Comparison of ENCODE assay signal across 8 mouse cellular contexts in genomic region chr4:119733942-119734341, GRCm38 (mm10). TPM values are rescaled to one million over a fixed set of nuclear protein-coding genes. Genes with fewer than 3 reads are reported as not detected.
DNase-seq lines count a peak whose midpoint lies in the region; ATAC-seq and TF ChIP-seq lines count a peak whose summit lies in the region.

No protein-coding gene starts in this region.

- no peak for ATAC-seq in erythroblast, adult 5-6 weeks (replicated peaks; ENCODE audit: low FRiP score, poor library complexity, severe bottlenecking)
- peak; percentile 44; the same call in 1 of the 2 replicates for ATAC-seq in embryonic facial prominence, embryonic 11.5 days (replicated peaks; ENCODE audit: insufficient number of reproducible peaks, low FRiP score, low TSS enrichment, low read depth)
- ATAC-seq in liver, embryonic 13.5 days (ENCODE audit: low read depth): 0 out of 2 replicates have a peak, but pooled peaks have one; percentile 2

- peak overlapping the region; percentile 27 for H3K9ac ChIP-seq in CH12.LX (ENCODE audit: insufficient read depth, low read depth)
- H3K9ac ChIP-seq in embryonic facial prominence, embryonic 11.5 days (replicated peaks; ENCODE audit: low read length): peak overlapping the region; percentile 54
- peak overlapping the region; percentile 62 for H3K9ac ChIP-seq in liver, embryonic 13.5 days

- no peaks in the 10 kb centered on the region for H3K79me2 ChIP-seq in CH12.LX (replicated peaks; ENCODE audit: control insufficient read depth, extremely low read depth, insufficient read depth, poor library complexity, severe bottlenecking)

- no peak for TF ChIP-seq EP300 in CH12.LX (IDR thresholded peaks at IDR 0.05; ENCODE audit: low read length)

- no peak for TF ChIP-seq POLR2A in CH12.LX (IDR thresholded peaks at IDR 0.05; ENCODE audit: low read depth, low read length)
- no peak for TF ChIP-seq POLR2A in small intestine, adult 2 months (IDR thresholded peaks at IDR 0.05; ENCODE audit: low read depth, low read length)

- no peak for DNase-seq in CH12.LX (ENCODE audit: extremely low read depth)
- DNase-seq in embryonic facial prominence, embryonic 11.5 days (ENCODE audit: low spot score): no peak
- DNase-seq in heart, postnatal 25 days (ENCODE audit: low spot score): peak; percentile 9
- DNase-seq in liver, embryonic 13.5 days: no peak
- DNase-seq in right cerebral cortex, postnatal 14 days: no peak

- in situ Hi-C loops in CH12.LX (cut with MboI; ENCODE audit: low pct_ligation_motif_present, low pct_unique_long_range_greater_than_20kb, low sequenced_read_pairs): no loop called here

- H3K4me3 ChIP-seq in erythroblast, embryonic 14.5 days (replicated peaks): peak overlapping the region; percentile 60
- H3K4me3 ChIP-seq in CH12.LX (replicated peaks in 1 of 3; ENCODE audit: low read depth in 2 of 3, low read length in 2 of 3, poor library complexity in 1 of 3): peak overlapping the region; percentile 73 to 89 (median 88)
- H3K4me3 ChIP-seq in embryonic facial prominence, embryonic 11.5 days (ENCODE audit: low read depth, low read length): peak overlapping the region; percentile 73
- H3K4me3 ChIP-seq in liver, embryonic 13.5 days (replicated peaks): peak overlapping the region; percentile 66
- H3K4me3 ChIP-seq in small intestine, adult 2 months (ENCODE audit: low read depth, low read length): peak overlapping the region; percentile 79

- H3K4me1 ChIP-seq in erythroblast, embryonic 14.5 days (ENCODE audit: control insufficient read depth): peaks cover 11% of the 10 kb centered on the region
- H3K4me1 ChIP-seq in CH12.LX (ENCODE audit: control insufficient read depth in 1 of 2, insufficient read depth in 2 of 2): peaks cover 10 to 48% of the 10 kb centered on the region in 2 experiments
- no peaks in the 10 kb centered on the region; the same call in 1 of the 2 replicates for H3K4me1 ChIP-seq in embryonic facial prominence, embryonic 11.5 days (ENCODE audit: control insufficient read depth, insufficient read depth, low read length)
- peaks cover 20% of the 10 kb centered on the region for H3K4me1 ChIP-seq in liver, embryonic 13.5 days (replicated peaks)
- no peaks in the 10 kb centered on the region; the same call in none of the 2 replicates for H3K4me1 ChIP-seq in small intestine, adult 2 months (ENCODE audit: control insufficient read depth, insufficient read depth, insufficient read length, low read length)

- under 1% methylated on average over 43 of the region's 44 CpGs for WGBS in embryonic facial prominence, embryonic 11.5 days
- WGBS in liver, embryonic 13.5 days (ENCODE audit: insufficient replicate concordance): 2% methylated on average over 44 of the region's 44 CpGs
- WGBS in small intestine, adult 2 months: 2% methylated on average over 43 of the region's 44 CpGs

- peaks cover 34% of the 10 kb centered on the region for H3K27me3 ChIP-seq in erythroblast, embryonic 14.5 days (ENCODE audit: control insufficient read depth)
- H3K27me3 ChIP-seq in CH12.LX (replicated peaks): no peaks in the 10 kb centered on the region
- H3K27me3 ChIP-seq in embryonic facial prominence, embryonic 11.5 days (ENCODE audit: control insufficient read depth, insufficient read depth, low read length): peaks cover 4% of the 10 kb centered on the region
- H3K27me3 ChIP-seq in liver, embryonic 13.5 days: peaks cover 40% of the 10 kb centered on the region
- peaks cover 8% of the 10 kb centered on the region for H3K27me3 ChIP-seq in small intestine, adult 2 months (ENCODE audit: control insufficient read depth, insufficient read depth, low read length)

- TF ChIP-seq RAD21 in CH12.LX (IDR thresholded peaks at IDR 0.05; ENCODE audit: low read depth, low read length): no peak

- intact Hi-C loops in heart, postnatal 25 days (cut with DNase I): no loop called here

- dilution Hi-C loops in CH12.LX (cut with MboI; ENCODE audit: extremely low pct_ligation_motif_present, extremely low pct_unique_long_range_greater_than_20kb, low sequenced_read_pairs): no loop called here

- H3K4me2 ChIP-seq in CH12.LX (ENCODE audit: insufficient read depth, low read depth, poor library complexity, severe bottlenecking): peak overlapping the region; percentile 83
- H3K4me2 ChIP-seq in embryonic facial prominence, embryonic 11.5 days (ENCODE audit: low read depth, low read length): peak overlapping the region; percentile 100
- H3K4me2 ChIP-seq in liver, embryonic 13.5 days: peak overlapping the region; percentile 86

- H3K9me3 ChIP-seq in erythroblast, embryonic 14.5 days (ENCODE audit: control insufficient read depth, low read length): peaks cover 3% of the 10 kb centered on the region; the same call in 1 of the 2 replicates
- no peaks in the 10 kb centered on the region for H3K9me3 ChIP-seq in CH12.LX (replicated peaks; ENCODE audit: low read length)
- no peaks in the 10 kb centered on the region for H3K9me3 ChIP-seq in embryonic facial prominence, embryonic 11.5 days (replicated peaks; ENCODE audit: control insufficient read depth, low read length)
- no peaks in the 10 kb centered on the region for H3K9me3 ChIP-seq in liver, embryonic 13.5 days (replicated peaks)

- no peak for TF ChIP-seq CTCF in CH12.LX (conservative IDR thresholded peaks at IDR 0.05 in 1 of 2, IDR thresholded peaks at IDR 0.05 in 1 of 2; ENCODE audit: low read depth in 2 of 2, low read length in 2 of 2)
- no peak for TF ChIP-seq CTCF in small intestine, adult 2 months (IDR thresholded peaks at IDR 0.05; ENCODE audit: extremely low read depth, insufficient read length, insufficient replicate concordance, low read depth, low read length)

- H3K27ac ChIP-seq in CH12.LX (ENCODE audit: insufficient read depth, low read depth): no peak overlapping the region
- no peak overlapping the region for H3K27ac ChIP-seq in embryonic facial prominence, embryonic 11.5 days (replicated peaks; ENCODE audit: low read depth, low read length)
- no peak overlapping the region for H3K27ac ChIP-seq in liver, embryonic 13.5 days
- no peak overlapping the region for H3K27ac ChIP-seq in small intestine, adult 2 months (ENCODE audit: insufficient read depth, low read depth, low read length)

- H3K36me3 ChIP-seq in erythroblast, embryonic 14.5 days (ENCODE audit: control insufficient read depth): no peaks in the 10 kb centered on the region
- peaks cover 0 to 4% of the 10 kb centered on the region in 2 experiments for H3K36me3 ChIP-seq in CH12.LX (replicated peaks in 1 of 2; ENCODE audit: control insufficient read depth in 1 of 2, insufficient read depth in 1 of 2, low read length in 1 of 2)
- no peaks in the 10 kb centered on the region for H3K36me3 ChIP-seq in embryonic facial prominence, embryonic 11.5 days (replicated peaks; ENCODE audit: control insufficient read depth, insufficient read depth, low read depth, low read length)
- H3K36me3 ChIP-seq in liver, embryonic 13.5 days: no peaks in the 10 kb centered on the region
- no peaks in the 10 kb centered on the region for H3K36me3 ChIP-seq in small intestine, adult 2 months (ENCODE audit: control insufficient read depth, insufficient read depth, low read length)

TF ChIP-seq in CH12.LX, 34 proteins besides CTCF, POLR2A, EP300 and RAD21:
- TF ChIP-seq MAFK (IDR thresholded peaks at IDR 0.05; ENCODE audit: insufficient replicate concordance, low read length): no peak
- no peak for TF ChIP-seq HCFC1 (IDR thresholded peaks at IDR 0.05; ENCODE audit: low read depth, low read length)
- TF ChIP-seq CHD1 (IDR thresholded peaks at IDR 0.05; ENCODE audit: low read depth, low read length): no peak
- TF ChIP-seq NRF1 (IDR thresholded peaks at IDR 0.05; ENCODE audit: low read depth, low read length): no peak
- no peak for TF ChIP-seq RCOR1 (conservative IDR thresholded peaks at IDR 0.05; ENCODE audit: low read depth, low read length)
- TF ChIP-seq MYC (IDR thresholded peaks at IDR 0.05; ENCODE audit: low read depth, low read length): no peak
- TF ChIP-seq MEF2A (IDR thresholded peaks at IDR 0.05; ENCODE audit: borderline replicate concordance, low read depth, low read length): no peak

RNA-seq across cellular contexts. Expression of gene Hivep3, which starts 0.4 kb away (rescaled TPM):
- polyA plus RNA-seq in erythroblast, embryonic 14.5 days (2012): 0.01 and 0.02 TPM in 2 replicates
- total RNA-seq in erythroblast, adult 5-6 weeks (2015; ENCODE audit: low replicate concordance): under 0.01 and 2.3 TPM in 2 replicates
- total RNA-seq in erythroblast, adult 5-6 weeks (2017; ENCODE audit: low replicate concordance): 0.51 TPM in 1 of 2 replicates, not detected in the other
- 16.7 and 21.2 TPM in 2 replicates for total RNA-seq in CH12.LX (2012; rRNA removed)
- 11.1 and 14.4 TPM in 2 replicates for total RNA-seq in CH12.LX (2014; rRNA removed)
- 27.9 and 32.3 TPM in 2 replicates for polyA plus RNA-seq in CH12.LX (2012; ENCODE audit: insufficient read length, low read depth)
- 1.6 and 2.4 TPM in 2 replicates for polyA plus RNA-seq in embryonic facial prominence, embryonic 11.5 days (2014; fragmentation: Nextera tagmentation; extraction: Ambion mirVana)
- 1 to 10 TPM; 5.1 to 5.2 TPM for total RNA-seq in heart, postnatal 25 days (2021)
- polyA plus RNA-seq in liver, embryonic 13.5 days (2015; fragmentation: Nextera tagmentation; extraction: Ambion mirVana): 2.1 and 2.6 TPM in 2 replicates
- 3.1 and 3.3 TPM in 2 replicates for polyA plus RNA-seq in small intestine, adult 2 months (2012; rRNA removed)
